Mouse (Mus musculus) liver, embryonic 14.5 days (tissue): Measurements from ENCODE around the gene Canx. TPM values are rescaled to one million over a fixed set of nuclear protein-coding genes. Genes with fewer than 3 reads are reported as not detected.
"Not testable (repeated sequence)": the region's sequence is repeated elsewhere in the genome, so short reads cannot be mapped to it uniquely, and the experiment has no call there.

Source experiments
- ATAC-seq: fragments of 200-750 bp; cut with Nextera tagmentation; 2 replicates; pipeline ENCODE4 v1.8.0; 2017; ENCODE audit warnings: moderate number of reproducible peaks, mild to moderate bottlenecking, moderate library complexity; ENCODE audit not compliant: insufficient read depth
- DNase-seq, 3 experiments: peaks; one replicate each; pipeline ENCODE4 v3.0.0-alpha.2; 2012 to 2013; ENCODE audit warnings: low read depth in 3 of 3, low spot score in 3 of 3
- H3K27ac ChIP-seq: fragments of 300-500 bp; sonication (generic); 2 replicates; pipeline ENCODE4 v1.5.1; 2014; ENCODE audit warnings: moderate library complexity, mild to moderate bottlenecking, control low read depth, inconsistent platforms
- H3K27me3 ChIP-seq: fragments of 300-500 bp; sonication (generic); 2 replicates; pipeline ENCODE4 v1.6.1; 2014; ENCODE audit warnings: mild to moderate bottlenecking, low read length, moderate library complexity; ENCODE audit not compliant: control insufficient read depth, insufficient read depth
- H3K36me3 ChIP-seq: fragments of 300-500 bp; sonication (generic); replicated peaks from 2 replicates; pipeline ENCODE4 v1.6.1; 2014; ENCODE audit warnings: low read depth; ENCODE audit not compliant: control insufficient read depth, insufficient read depth
- H3K4me1 ChIP-seq, 2 experiments: fragments of 200-500 bp in 1 of 2; fragments of 300-500 bp in 1 of 2; sonication (generic) in 1 of 2; replicated peaks; 2 replicates each; pipeline ENCODE4 v1.6.1; 2012 to 2014; ENCODE audit warnings: antibody characterized with exemption in 1 of 2, inconsistent platforms in 1 of 2, low read length in 1 of 2; ENCODE audit not compliant: control insufficient read depth in 2 of 2, insufficient read depth in 2 of 2
- H3K4me2 ChIP-seq: fragments of 300-500 bp; sonication (generic); 2 replicates; pipeline ENCODE4 v1.6.1; 2014; ENCODE audit warnings: low read depth, mild to moderate bottlenecking, control low read depth, moderate library complexity
- H3K4me3 ChIP-seq, 2 experiments: fragments of 200-500 bp in 1 of 2; fragments of 300-500 bp in 1 of 2; sonication (generic) in 1 of 2; 2 replicates each; pipeline ENCODE4 v1.5.1; 2012 to 2014; ENCODE audit warnings: low read depth in 2 of 2, low read length in 2 of 2, mild to moderate bottlenecking in 2 of 2, control low read depth in 1 of 2, inconsistent platforms in 1 of 2, moderate library complexity in 1 of 2; ENCODE audit not compliant: insufficient read depth in 1 of 2
- H3K9ac ChIP-seq: fragments of 300-500 bp; sonication (generic); replicated peaks from 2 replicates; pipeline ENCODE4 v1.6.1; 2014; ENCODE audit warnings: mild to moderate bottlenecking, control low read depth, moderate library complexity
- H3K9me3 ChIP-seq: fragments of 300-500 bp; sonication (generic); 2 replicates; pipeline ENCODE4 v1.6.1; 2016; ENCODE audit warnings: low read length, mixed read lengths; ENCODE audit not compliant: control insufficient read depth
- CTCF ChIP-seq: IDR thresholded peaks from 2 replicates; pipeline ENCODE4 v1.5.1; 2016; ENCODE audit warnings: antibody characterized with exemption, low read depth, control low read depth
- EP300 ChIP-seq: IDR thresholded peaks from 2 replicates; pipeline ENCODE4 v1.6.1; 2016; ENCODE audit warnings: antibody characterized with exemption, low read depth
- WGBS: fragments of 180-500 bp; shearing (Covaris S2); extraction: QIAGEN DNeasy Blood & Tissue Kit; methylation state at CpG from one replicate; pipeline ENCODE4 v1.1.7; 2014; ENCODE audit not compliant: insufficient replicate concordance; 5-methylcytosine and 5-hydroxymethylcytosine counted together
- polyA plus RNA-seq, 2 experiments: library from polyadenylated mRNA; depleted of rRNA in 1 of 2; stranded (reverse) in 1 of 2; unstranded in 1 of 2; fragments of >200 nt; fragmentation: Nextera tagmentation in 1 of 2; extraction: Ambion mirVana in 1 of 2; gene quantifications; 2 replicates each; pipeline versions ENCODE4 v1.2.1 to v1.2.3; 2012 to 2014

Gene Canx
- polyA plus RNA-seq, 2 experiments: 91.6 to 136 TPM

DNA sequence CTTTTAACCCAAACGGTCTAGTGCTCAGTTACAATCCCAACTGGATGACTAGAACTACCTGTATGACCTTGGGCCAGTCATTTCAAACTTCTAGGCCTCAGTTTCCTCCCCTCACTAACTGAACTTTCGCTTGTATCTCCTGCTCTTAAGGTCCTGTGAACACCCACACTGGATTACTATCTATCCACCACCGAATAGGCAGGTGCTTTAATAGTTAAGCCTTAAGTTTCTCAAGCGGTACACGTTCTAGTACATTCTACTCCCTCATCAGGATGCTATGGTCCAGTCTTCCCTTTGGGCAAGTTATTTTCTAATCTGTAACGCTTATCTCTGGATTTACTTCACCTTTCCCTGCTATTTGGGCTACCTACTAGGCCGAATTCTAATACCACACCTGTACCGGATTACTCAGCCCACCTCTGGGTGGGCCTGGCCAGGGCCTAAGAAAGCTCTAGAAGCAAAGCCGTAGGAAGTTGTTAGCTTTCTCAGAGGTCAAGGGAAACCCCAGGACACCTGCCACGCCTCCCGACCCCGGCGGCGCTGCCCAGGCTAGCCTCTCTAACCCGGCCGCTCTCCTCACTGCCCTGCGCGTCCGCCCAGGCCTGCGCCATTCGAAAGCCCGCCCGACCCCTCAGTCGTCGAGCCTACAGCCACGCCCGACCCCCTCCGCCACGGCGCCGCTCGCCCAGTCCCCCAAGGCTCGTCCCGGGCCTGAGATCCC, 562 bp downstream of the Canx start:
- ATAC-seq (peak; percentile 44), DNase-seq (peak; percentile 19 to 41 (median 32))
- Histone ChIP-seq H3K4me2 (peak overlapping the region; percentile 85), H3K27ac (peak overlapping the region; percentile 76), H3K27me3 (no peaks in the 10 kb centered on the region), H3K4me1 (peaks cover 23 to 24% of the 10 kb centered on the region in 2 experiments), H3K4me3 (peak overlapping the region; percentile 88 to 91), H3K36me3 (no peaks in the 10 kb centered on the region; the same call in 1 of the 2 replicates), H3K9me3 (no peaks in the 10 kb centered on the region), H3K9ac (peak overlapping the region; percentile 96)
- WGBS: under 1% methylated on average over 34 of the region's 34 CpGs
- TF ChIP-seq CTCF: no peak
- TF ChIP-seq EP300: no peak

DNA sequence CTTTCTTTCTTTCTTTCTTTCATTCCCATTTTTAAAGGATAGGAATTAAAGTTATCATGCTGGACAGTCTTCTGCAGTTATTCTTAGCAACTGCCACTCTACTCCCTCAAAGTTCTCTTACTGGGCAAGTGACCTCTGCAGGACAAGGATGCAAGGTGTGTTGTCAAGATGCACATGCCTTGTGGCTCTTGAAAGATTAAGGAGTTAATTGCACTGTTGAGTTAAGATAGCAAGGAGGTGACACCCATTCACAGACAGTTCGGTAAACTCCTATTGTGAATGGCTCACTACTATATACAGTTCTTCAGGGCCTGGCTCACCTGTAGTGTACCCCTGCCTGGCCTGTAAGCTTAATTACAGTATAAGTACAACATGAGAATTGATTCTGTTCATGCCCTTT, 1.6 kb downstream of the Canx start:
- Histone ChIP-seq H3K27ac (peak overlapping the region; percentile 76), H3K9me3 (no peaks in the 10 kb centered on the region), H3K9ac (peak overlapping the region; percentile 96), H3K4me1 (peaks cover 23 to 24% of the 10 kb centered on the region in 2 experiments), H3K4me2 (peak overlapping the region; percentile 85), H3K27me3 (no peaks in the 10 kb centered on the region), H3K36me3 (peaks cover 9% of the 10 kb centered on the region), H3K4me3 (peak overlapping the region; percentile 88 to 91)
- DNase-seq: peak; percentile 70 to 75 (median 74)
- TF ChIP-seq EP300: peak; percentile 86
- peak; percentile 27; the same call in 1 of the 2 replicates for TF ChIP-seq CTCF
- peak; percentile 36 for ATAC-seq
- 3% methylated on average over 1 of the region's 1 CpGs for WGBS

DNA sequence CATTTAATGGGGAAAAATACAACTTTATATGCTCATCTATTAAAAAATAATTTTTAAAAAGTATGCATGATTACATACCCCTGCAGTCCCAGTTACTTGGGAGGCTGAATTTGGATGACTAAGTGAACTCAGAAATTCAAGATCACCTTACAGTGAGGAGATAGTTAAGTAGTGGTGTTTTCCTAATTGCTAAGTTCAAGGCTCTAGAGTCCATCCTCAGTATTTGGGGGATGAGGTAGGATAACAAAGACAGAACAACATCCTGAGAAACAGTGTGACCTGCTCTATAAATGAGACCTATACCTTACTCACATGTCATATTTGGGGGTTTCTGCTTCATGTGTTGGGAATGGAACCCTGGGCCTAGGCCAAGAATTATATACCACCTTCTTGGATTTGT, 3.1 kb downstream of the Canx start:
- Histone ChIP-seq H3K9ac (peak overlapping the region; percentile 50; the same call in 1 of the 2 replicates), H3K4me3 (peak overlapping the region in 1 of 2 experiments; percentile 91; a peak in 2 of 4 replicates), H3K9me3 (no peaks in the 10 kb centered on the region), H3K4me2 (peak overlapping the region; percentile 85), H3K27me3 (no peaks in the 10 kb centered on the region), H3K36me3 (peaks cover 16% of the 10 kb centered on the region), H3K4me1 (peaks cover 23 to 24% of the 10 kb centered on the region in 2 experiments), H3K27ac (0 out of 2 replicates have a peak overlapping the region, but pooled peaks have one; percentile 17)
- DNase-seq (no peak), ATAC-seq (no peak)
- TF ChIP-seq CTCF: no peak
- no peak for TF ChIP-seq EP300

DNA sequence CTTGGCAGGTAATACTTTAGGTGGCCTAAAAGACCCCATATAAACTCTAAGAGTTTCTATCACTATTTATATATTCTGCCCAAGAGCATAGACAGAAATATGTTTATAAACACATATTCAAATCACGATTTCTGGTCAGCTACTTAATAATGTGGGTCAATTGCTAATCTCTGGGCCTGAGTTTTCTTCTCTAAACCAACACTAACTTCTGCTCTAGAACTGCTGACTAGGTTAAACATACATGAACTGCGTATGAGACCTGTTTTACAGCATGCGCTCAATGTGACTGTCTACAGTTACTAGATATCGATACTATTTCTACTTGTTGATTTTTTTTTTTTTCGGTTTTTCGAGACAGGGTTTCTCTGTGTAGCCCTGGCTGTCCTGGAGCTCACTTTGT, 4.2 kb downstream of the Canx start:
- Histone ChIP-seq H3K9me3 (no peaks in the 10 kb centered on the region), H3K27me3 (no peaks in the 10 kb centered on the region), H3K27ac (no peak overlapping the region), H3K9ac (no peak overlapping the region), H3K36me3 (peaks cover 21% of the 10 kb centered on the region), H3K4me2 (no peak overlapping the region), H3K4me3 (no peak overlapping the region), H3K4me1 (peaks cover 16 to 19% of the 10 kb centered on the region in 2 experiments)
- TF ChIP-seq EP300 (no peak), CTCF (no peak)
- DNase-seq (no peak), ATAC-seq (no peak)
- 86% methylated on average over 6 of the region's 6 CpGs for WGBS

DNA sequence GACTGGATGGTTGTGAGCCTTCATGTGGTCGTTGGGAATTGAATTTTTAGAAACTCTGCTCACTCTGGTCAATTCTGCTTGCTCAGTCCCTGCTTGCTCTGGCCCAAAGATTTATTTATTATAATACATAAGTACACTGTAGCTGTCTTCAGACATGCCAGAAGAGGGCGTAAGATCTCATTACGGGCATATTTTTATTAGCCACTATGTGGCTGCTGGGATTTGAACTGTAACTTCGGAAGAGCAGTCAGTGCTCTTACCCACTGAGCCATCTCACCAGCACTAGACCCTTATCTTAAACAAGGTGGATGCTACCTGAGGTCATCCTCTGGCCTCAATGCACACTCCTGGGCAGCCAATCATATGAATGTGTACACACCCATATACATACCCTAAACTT, 6.1 kb downstream of the Canx start:
- H3K4me3 ChIP-seq, H3K4me2 ChIP-seq, H3K9me3 ChIP-seq, H3K9ac ChIP-seq, H3K27ac ChIP-seq, ATAC-seq, H3K27me3 ChIP-seq: not testable (repeated sequence)
- H3K4me1 ChIP-seq: peaks cover 16 to 17% of the 10 kb centered on the region in 2 experiments
- peaks cover 21% of the 10 kb centered on the region for H3K36me3 ChIP-seq
- TF ChIP-seq CTCF: peak; percentile 28; the same call in 1 of the 2 replicates
- peak in 1 of 3 experiments; percentile 7 for DNase-seq
- WGBS: 71% methylated on average over 4 of the region's 4 CpGs
